Comparison of ENCODE assay signal across 9 mouse cellular contexts in the genomic region with DNA sequence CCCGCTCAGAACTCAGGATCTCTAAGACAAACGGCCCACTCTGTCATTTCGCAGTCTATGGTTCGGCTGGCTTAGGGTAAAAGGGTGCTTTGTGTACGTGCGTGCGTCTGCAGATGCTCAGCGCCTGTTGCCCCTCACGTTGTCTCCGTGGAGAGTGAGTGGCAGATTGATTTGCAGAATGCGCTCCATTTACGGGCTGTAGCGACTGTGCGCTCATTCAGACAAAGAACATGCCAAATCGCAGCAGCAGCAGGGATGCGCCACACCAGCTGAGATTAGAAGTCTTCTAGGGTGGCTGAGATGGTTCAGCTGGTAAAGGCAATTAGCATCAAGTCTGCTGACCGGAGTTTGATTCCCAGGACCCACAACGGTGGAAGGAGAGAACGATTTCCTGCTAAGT. TPM values are rescaled to one million over a fixed set of nuclear protein-coding genes. Genes with fewer than 3 reads are reported as not detected.
DNase-seq lines count a peak whose midpoint lies in the region; ATAC-seq and TF ChIP-seq lines count a peak whose summit lies in the region.
"Had no signal": no experiment of that assay in that cellular context is flagged by ENCODE, and none has a peak within 500 bp of the region (broad histone marks: within the 10 kb centered on the region; RNA-seq: fewer than 3 reads in every experiment).

No protein-coding gene starts in this region.

- H3K9me3 ChIP-seq in heart, embryonic 12.5 days (replicated peaks), result no peaks in the 10 kb centered on the region
- H3K9me3 ChIP-seq in forebrain, embryonic 15.5 days, result no peaks in the 10 kb centered on the region
- H3K9me3 ChIP-seq in midbrain, embryonic 11.5 days (ENCODE audit: control insufficient read depth, low read length), result no peaks in the 10 kb centered on the region

- peak overlapping the region; percentile 51 for H3K4me2 ChIP-seq in heart, embryonic 12.5 days
- peak overlapping the region; percentile 45 for H3K4me2 ChIP-seq in forebrain, embryonic 15.5 days (replicated peaks)
- peak overlapping the region; percentile 35 for H3K4me2 ChIP-seq in midbrain, embryonic 11.5 days

- no peaks in the 10 kb centered on the region for H3K27me3 ChIP-seq in heart, embryonic 12.5 days (replicated peaks)
- no peaks in the 10 kb centered on the region for H3K27me3 ChIP-seq in forebrain, embryonic 15.5 days
- peaks cover 2% of the 10 kb centered on the region; the same call in 1 of the 2 replicates for H3K27me3 ChIP-seq in midbrain, embryonic 11.5 days (ENCODE audit: control insufficient read depth, insufficient read depth, low read length)

- H3K36me3 ChIP-seq in heart, embryonic 12.5 days, result no peaks in the 10 kb centered on the region
- H3K36me3 ChIP-seq in forebrain, embryonic 15.5 days, result no peaks in the 10 kb centered on the region
- no peaks in the 10 kb centered on the region for H3K36me3 ChIP-seq in midbrain, embryonic 11.5 days (ENCODE audit: control insufficient read depth, insufficient read depth, low read length)

- no peak for DNase-seq in heart, adult 8-10 months (ENCODE audit: low spot score)
- DNase-seq in ES-CJ7 (ENCODE audit: low read depth, low spot score) (peak; percentile 27), MN1 (ENCODE audit: low spot score) (no peak)
- no peak for DNase-seq in midbrain, embryonic 11.5 days (ENCODE audit: low spot score, missing footprints)
- no peak for DNase-seq in gastrocnemius, postnatal 25 days
- no peak for DNase-seq in gastrocnemius, adult 2 months

- peaks cover 10% of the 10 kb centered on the region for H3K4me1 ChIP-seq in heart, embryonic 12.5 days (replicated peaks)
- peaks cover 28% of the 10 kb centered on the region for H3K4me1 ChIP-seq in forebrain, embryonic 15.5 days
- peaks cover 11% of the 10 kb centered on the region for H3K4me1 ChIP-seq in midbrain, embryonic 11.5 days (ENCODE audit: control insufficient read depth, insufficient read depth, low read length)

- intact Hi-C loops in gastrocnemius, adult 2 months (cut with DNase I), result loop anchor here (5.0 kb wide), 1 partner anchor 51 kb away; no protein-coding TSS in a partner anchor

- H3K4me3 ChIP-seq in heart, embryonic 12.5 days, result no peak overlapping the region
- H3K4me3 ChIP-seq in forebrain, embryonic 15.5 days, result peak overlapping the region; percentile 21
- H3K4me3 ChIP-seq in midbrain, embryonic 11.5 days (ENCODE audit: low read depth, low read length), result no peak overlapping the region
- no peak overlapping the region for H3K4me3 ChIP-seq in gastrocnemius, adult 2 months

- TF ChIP-seq CTCF in gastrocnemius, adult 2 months (IDR thresholded peaks at IDR 0.05), result no peak

- no peak for ATAC-seq in heart, embryonic 12.5 days (ENCODE audit: insufficient number of reproducible peaks, low FRiP score)
- ATAC-seq in forebrain, embryonic 15.5 days (replicated peaks), result peak; percentile 39; the same call in 1 of the 2 replicates
- 0 out of 2 replicates have a peak, but pooled peaks have one; percentile 7 for ATAC-seq in midbrain, embryonic 11.5 days (ENCODE audit: low FRiP score)
- ATAC-seq: CD4-positive, CD25-positive, alpha-beta regulatory T cell, adult 4 months had no signal

- H3K27ac ChIP-seq in heart, embryonic 12.5 days (ENCODE audit: poor library complexity, severe bottlenecking), result no peak overlapping the region
- H3K27ac ChIP-seq in forebrain, embryonic 15.5 days (replicated peaks), result peak overlapping the region; percentile 60
- H3K27ac ChIP-seq in midbrain, embryonic 11.5 days (ENCODE audit: low read depth, low read length), result no peak overlapping the region
- no peak overlapping the region for H3K27ac ChIP-seq in gastrocnemius, adult 2 months

- 44% methylated on average over 19 of the region's 19 CpGs for WGBS in heart, embryonic 12.5 days
- 9% methylated on average over 19 of the region's 19 CpGs for WGBS in forebrain, embryonic 15.5 days
- WGBS in midbrain, embryonic 11.5 days, result 35% methylated on average over 19 of the region's 19 CpGs

- H3K9ac ChIP-seq in heart, embryonic 12.5 days, result no peak overlapping the region
- peak overlapping the region; percentile 32 for H3K9ac ChIP-seq in forebrain, embryonic 15.5 days (replicated peaks)
- H3K9ac ChIP-seq in midbrain, embryonic 11.5 days (ENCODE audit: low read length), result peak overlapping the region; percentile 20; the same call in 1 of the 2 replicates

RNA-seq across cellular contexts. Expression of a gene that starts 2.8 kb away (rescaled TPM):
- 13.7 and 17.4 TPM in 2 replicates for polyA plus RNA-seq in heart, embryonic 12.5 days (2016; fragmentation: Nextera tagmentation; extraction: Ambion mirVana)
- total RNA-seq in heart, adult 8-10 months (2022), result 1 to 10 TPM; 2.9 to 7.0 (median 5.4) TPM
- 52.9 and 53.8 TPM in 2 replicates for polyA plus RNA-seq in forebrain, embryonic 15.5 days (2015; fragmentation: Nextera tagmentation; extraction: Ambion mirVana)
- 37.1 and 38.7 TPM in 2 replicates for polyA plus RNA-seq in midbrain, embryonic 11.5 days (2014; fragmentation: Nextera tagmentation; extraction: Ambion mirVana)
- 10 to 100 TPM; 42.0 to 42.1 TPM for total RNA-seq in gastrocnemius, postnatal 25 days (2021)
- 10 to 100 TPM; 38.0 to 50.1 TPM for total RNA-seq in gastrocnemius, adult 2 months (2021)

RNA-seq across cellular contexts. Expression of a gene that starts 58.6 kb away (rescaled TPM):
- 2.6 TPM in 2 replicates for polyA plus RNA-seq in heart, embryonic 12.5 days (2016; fragmentation: Nextera tagmentation; extraction: Ambion mirVana)
- total RNA-seq in heart, adult 8-10 months (2022), result 10 to 100 TPM in 1 of 4 experiments, 1 to 10 TPM in 3; 7.8 to 11.5 (median 8.7) TPM
- polyA plus RNA-seq in forebrain, embryonic 15.5 days (2015; fragmentation: Nextera tagmentation; extraction: Ambion mirVana), result 5.9 and 7.4 TPM in 2 replicates
- 3.2 and 4.2 TPM in 2 replicates for polyA plus RNA-seq in midbrain, embryonic 11.5 days (2014; fragmentation: Nextera tagmentation; extraction: Ambion mirVana)
- total RNA-seq in gastrocnemius, postnatal 25 days (2021), result 1 to 10 TPM; 5.8 to 9.0 TPM
- 10 to 100 TPM; 12.2 to 12.9 TPM for total RNA-seq in gastrocnemius, adult 2 months (2021)

Comparison
In these comparisons a context has a peak if more than half of its experiments do, and no peak if none do; other contexts are left out.
1. RNA of a gene that starts 2.8 kb away (total RNA-seq): 38.0 to 50.1 TPM in gastrocnemius, adult 2 months and 42.0 to 42.1 TPM in gastrocnemius, postnatal 25 days; 2.9 to 7.0 TPM in heart, adult 8-10 months; every median in the first group is over 4 times any median in the second.
2. Peak in every context shown above with its lines, with median percentiles within 50 percentile points of each other: H3K4me2 ChIP-seq.